Mouse (Mus musculus): ENCODE data around the gene Ints5. TPM values are rescaled to one million over a fixed set of nuclear protein-coding genes. Genes with fewer than 3 reads are reported as not detected.
A peak's percentile ranks its signal among the peaks of the same experiment; 100 is the strongest.
"Not testable (repeated sequence)": the region's sequence is repeated elsewhere in the genome, so short reads cannot be mapped to it uniquely, and the experiment has no call there.

Gene Ints5
- polyA plus RNA-seq, 1 experiment from 2014 or later, result 21.1 TPM

GRCm38 (mm10) chr19:8859018-8859417 lies 33.8 kb upstream of the Ints5 start:
- Histone ChIP-seq H3K4me3 (ENCODE audit: low read depth, low read length) (no peak overlapping the region), H3K9ac (ENCODE audit: low read depth, low read length) (no peak overlapping the region), H3K9me3 (replicated peaks; ENCODE audit: control insufficient read depth, low read length) (no peaks in the 10 kb centered on the region), H3K27ac (ENCODE audit: low read length) (no peak overlapping the region), H3K27me3 (ENCODE audit: control insufficient read depth, insufficient read depth, low read depth, low read length) (no peaks in the 10 kb centered on the region; the same call in 1 of the 2 replicates), H3K36me3 (ENCODE audit: control insufficient read depth, insufficient read depth) (no peaks in the 10 kb centered on the region), H3K4me2 (ENCODE audit: low read depth, low read length) (no peak overlapping the region), H3K4me1 (ENCODE audit: control insufficient read depth, low read depth, low read length) (no peaks in the 10 kb centered on the region)
- WGBS (ENCODE audit: insufficient replicate concordance), result 13% methylated on average over 1 of the region's 1 CpGs
- ATAC-seq (ENCODE audit: low read depth), result peak; percentile 47; the same call in 1 of the 2 replicates

- Histone ChIP-seq H3K4me1 (ENCODE audit: control insufficient read depth, low read depth, low read length) (no peaks in the 10 kb centered on the region; the same call in 1 of the 2 replicates), H3K9ac (ENCODE audit: low read depth, low read length) (no peak overlapping the region), H3K9me3 (replicated peaks; ENCODE audit: control insufficient read depth, low read length) (no peaks in the 10 kb centered on the region), H3K4me2 (ENCODE audit: low read depth, low read length) (no peak overlapping the region), H3K27ac (ENCODE audit: low read length) (no peak overlapping the region), H3K4me3 (ENCODE audit: low read depth, low read length) (no peak overlapping the region), H3K36me3 (ENCODE audit: control insufficient read depth, insufficient read depth) (no peaks in the 10 kb centered on the region), H3K27me3 (ENCODE audit: control insufficient read depth, insufficient read depth, low read depth, low read length) (no peaks in the 10 kb centered on the region; the same call in 1 of the 2 replicates)
- whole genome bisulfite sequencing (ENCODE audit: insufficient replicate concordance), result 66% methylated on average over 6 of the region's 6 CpGs
- no peak for ATAC-seq (ENCODE audit: low read depth)
Measured at GRCm38 (mm10) chr19:8864265-8864664, 28.5 kb upstream of the Ints5 start.

GRCm38 (mm10) chr19:8870381-8870780 lies 22.4 kb upstream of the Ints5 start:
- Histone ChIP-seq H3K36me3 (ENCODE audit: control insufficient read depth, insufficient read depth) (peaks cover 16% of the 10 kb centered on the region), H3K4me1 (ENCODE audit: control insufficient read depth, low read depth, low read length) (peaks cover 19% of the 10 kb centered on the region), H3K27ac (ENCODE audit: low read length) (peak overlapping the region; percentile 88), H3K4me3 (ENCODE audit: low read depth, low read length) (peak overlapping the region; percentile 97), H3K4me2 (ENCODE audit: low read depth, low read length) (peak overlapping the region; percentile 89)
- not testable (repeated sequence) for H3K9me3 ChIP-seq (replicated peaks; ENCODE audit: control insufficient read depth, low read length); ATAC-seq (ENCODE audit: low read depth); H3K27me3 ChIP-seq (ENCODE audit: control insufficient read depth, insufficient read depth, low read depth, low read length); H3K9ac ChIP-seq (ENCODE audit: low read depth, low read length)
- 55% methylated on average over 3 of the region's 3 CpGs for WGBS (ENCODE audit: insufficient replicate concordance)

- 25% methylated on average over 9 of the region's 9 CpGs for WGBS (ENCODE audit: insufficient replicate concordance)
- H3K9me3 ChIP-seq (replicated peaks; ENCODE audit: control insufficient read depth, low read length), result no peaks in the 10 kb centered on the region
Measured at GRCm38 (mm10) chr19:8870838-8871237, 22.0 kb upstream of the Ints5 start.

GRCm38 (mm10) chr19:8871267-8872186 lies 21.3 kb upstream of the Ints5 start, which contains the start of gene Ubxn1:
TSS of gene Ubxn1 (plus strand) at chr19:8871496.
- H3K4me1 ChIP-seq (ENCODE audit: control insufficient read depth, low read depth, low read length), result peaks cover 19% of the 10 kb centered on the region

More at GRCm38 (mm10) chr19:8870838-8871237, 22.0 kb upstream of the Ints5 start:
- Histone ChIP-seq H3K27ac (ENCODE audit: low read length) (peak overlapping the region; percentile 88), H3K9ac (ENCODE audit: low read depth, low read length) (peak overlapping the region; percentile 98), H3K27me3 (ENCODE audit: control insufficient read depth, insufficient read depth, low read depth, low read length) (no peaks in the 10 kb centered on the region), H3K4me2 (ENCODE audit: low read depth, low read length) (peak overlapping the region; percentile 89), H3K4me3 (ENCODE audit: low read depth, low read length) (peak overlapping the region; percentile 97), H3K36me3 (ENCODE audit: control insufficient read depth, insufficient read depth) (peaks cover 20% of the 10 kb centered on the region), H3K4me1 (ENCODE audit: control insufficient read depth, low read depth, low read length) (peaks cover 19% of the 10 kb centered on the region)
- ATAC-seq (ENCODE audit: low read depth), result no peak

GRCm38 (mm10) chr19:8872266-8872840 lies 20.5 kb upstream of the Ints5 start:
- Histone ChIP-seq H3K4me1 (ENCODE audit: control insufficient read depth, low read depth, low read length) (peaks cover 19% of the 10 kb centered on the region), H3K27me3 (ENCODE audit: control insufficient read depth, insufficient read depth, low read depth, low read length) (no peaks in the 10 kb centered on the region), H3K9ac (ENCODE audit: low read depth, low read length) (peak overlapping the region; percentile 98), H3K9me3 (replicated peaks; ENCODE audit: control insufficient read depth, low read length) (no peaks in the 10 kb centered on the region), H3K36me3 (ENCODE audit: control insufficient read depth, insufficient read depth) (peaks cover 31% of the 10 kb centered on the region), H3K27ac (ENCODE audit: low read length) (peak overlapping the region; percentile 88), H3K4me2 (ENCODE audit: low read depth, low read length) (peak overlapping the region; percentile 89), H3K4me3 (ENCODE audit: low read depth, low read length) (peak overlapping the region; percentile 97)
- ATAC-seq (ENCODE audit: low read depth), result no peak
- WGBS (ENCODE audit: insufficient replicate concordance), result 64% methylated on average over 10 of the region's 10 CpGs

More at GRCm38 (mm10) chr19:8871267-8872186, 21.3 kb upstream of the Ints5 start, which contains the start of gene Ubxn1:
- H3K9me3 ChIP-seq (replicated peaks; ENCODE audit: control insufficient read depth, low read length), result no peaks in the 10 kb centered on the region
- under 1% methylated on average over 59 of the region's 59 CpGs for WGBS (ENCODE audit: insufficient replicate concordance)
- H3K4me2 ChIP-seq (ENCODE audit: low read depth, low read length), result peak within 1 kb of the TSS; percentile 89
- peak within 1 kb of the TSS; percentile 98 for H3K9ac ChIP-seq (ENCODE audit: low read depth, low read length)
- H3K27ac ChIP-seq (ENCODE audit: low read length), result peak within 1 kb of the TSS; percentile 88
- peak within 1 kb of the TSS; percentile 97 for H3K4me3 ChIP-seq (ENCODE audit: low read depth, low read length)
- H3K27me3 ChIP-seq (ENCODE audit: control insufficient read depth, insufficient read depth, low read depth, low read length), result no peaks in the 10 kb centered on the region
- H3K36me3 ChIP-seq (ENCODE audit: control insufficient read depth, insufficient read depth), result peaks cover 26% of the 10 kb centered on the region
- ATAC-seq (ENCODE audit: low read depth), result peak; percentile 98

GRCm38 (mm10) chr19:8875031-8875430 lies 17.8 kb upstream of the Ints5 start:
- no peaks in the 10 kb centered on the region for H3K9me3 ChIP-seq (replicated peaks; ENCODE audit: control insufficient read depth, low read length)
- H3K9ac ChIP-seq (ENCODE audit: low read depth, low read length), result no peak overlapping the region
- H3K4me2 ChIP-seq (ENCODE audit: low read depth, low read length), result no peak overlapping the region
- peaks cover 31% of the 10 kb centered on the region for H3K36me3 ChIP-seq (ENCODE audit: control insufficient read depth, insufficient read depth)
- no peaks in the 10 kb centered on the region for H3K27me3 ChIP-seq (ENCODE audit: control insufficient read depth, insufficient read depth, low read depth, low read length)
- peaks cover 28% of the 10 kb centered on the region for H3K4me1 ChIP-seq (ENCODE audit: control insufficient read depth, low read depth, low read length)
- WGBS (ENCODE audit: insufficient replicate concordance), result 80% methylated on average over 7 of the region's 7 CpGs
- H3K27ac ChIP-seq (ENCODE audit: low read length), result no peak overlapping the region
- no peak for ATAC-seq (ENCODE audit: low read depth)
- no peak overlapping the region for H3K4me3 ChIP-seq (ENCODE audit: low read depth, low read length)

- peaks cover 14% of the 10 kb centered on the region for H3K36me3 ChIP-seq (ENCODE audit: control insufficient read depth, insufficient read depth)
- peak within 1 kb of the TSS; percentile 87 for H3K4me2 ChIP-seq (ENCODE audit: low read depth, low read length)
- H3K4me3 ChIP-seq (ENCODE audit: low read depth, low read length), result peak within 1 kb of the TSS; percentile 89
- H3K4me1 ChIP-seq (ENCODE audit: control insufficient read depth, low read depth, low read length), result peaks cover 13% of the 10 kb centered on the region
- H3K27ac ChIP-seq (ENCODE audit: low read length), result peak within 1 kb of the TSS; percentile 81
- WGBS (ENCODE audit: insufficient replicate concordance), result under 1% methylated on average over 42 of the region's 42 CpGs
- peak within 1 kb of the TSS; percentile 93 for H3K9ac ChIP-seq (ENCODE audit: low read depth, low read length)
- no peaks in the 10 kb centered on the region for H3K9me3 ChIP-seq (replicated peaks; ENCODE audit: control insufficient read depth, low read length)
- peak; percentile 98 for ATAC-seq (ENCODE audit: low read depth)
- no peaks in the 10 kb centered on the region for H3K27me3 ChIP-seq (ENCODE audit: control insufficient read depth, insufficient read depth, low read depth, low read length)
Measured at GRCm38 (mm10) chr19:8880311-8881033, 12.3 kb upstream of the Ints5 start, which contains the start of gene Uqcc3. TSS of gene Uqcc3 (minus strand) at chr19:8880923.

Data from liver, embryonic 16.5 days (tissue).